Mouse (Mus musculus) liver, embryonic 14.5 days (tissue): ENCODE results near the gene Pip5k1b. TPM values are rescaled to one million over a fixed set of nuclear protein-coding genes. Genes with fewer than 3 reads are reported as not detected.

Experiments
- ATAC-seq: fragments of 200-750 bp; cut with Nextera tagmentation; 2 replicates; pipeline ENCODE4 v1.8.0; 2017; ENCODE audit warnings: moderate number of reproducible peaks, mild to moderate bottlenecking, moderate library complexity; ENCODE audit not compliant: insufficient read depth
- DNase-seq, 3 experiments: peaks; one replicate each; pipeline ENCODE4 v3.0.0-alpha.2; 2012 to 2013; ENCODE audit warnings: low read depth in 3 of 3, low spot score in 3 of 3
- H3K27ac ChIP-seq: fragments of 300-500 bp; sonication (generic); 2 replicates; pipeline ENCODE4 v1.5.1; 2014; ENCODE audit warnings: moderate library complexity, mild to moderate bottlenecking, control low read depth, inconsistent platforms
- H3K27me3 ChIP-seq: fragments of 300-500 bp; sonication (generic); 2 replicates; pipeline ENCODE4 v1.6.1; 2014; ENCODE audit warnings: mild to moderate bottlenecking, low read length, moderate library complexity; ENCODE audit not compliant: control insufficient read depth, insufficient read depth
- H3K36me3 ChIP-seq: fragments of 300-500 bp; sonication (generic); replicated peaks from 2 replicates; pipeline ENCODE4 v1.6.1; 2014; ENCODE audit warnings: low read depth; ENCODE audit not compliant: control insufficient read depth, insufficient read depth
- H3K4me1 ChIP-seq, 2 experiments: fragments of 200-500 bp in 1 of 2; fragments of 300-500 bp in 1 of 2; sonication (generic) in 1 of 2; replicated peaks; 2 replicates each; pipeline ENCODE4 v1.6.1; 2012 to 2014; ENCODE audit warnings: antibody characterized with exemption in 1 of 2, inconsistent platforms in 1 of 2, low read length in 1 of 2; ENCODE audit not compliant: control insufficient read depth in 2 of 2, insufficient read depth in 2 of 2
- H3K4me2 ChIP-seq: fragments of 300-500 bp; sonication (generic); 2 replicates; pipeline ENCODE4 v1.6.1; 2014; ENCODE audit warnings: low read depth, mild to moderate bottlenecking, control low read depth, moderate library complexity
- H3K4me3 ChIP-seq, 2 experiments: fragments of 200-500 bp in 1 of 2; fragments of 300-500 bp in 1 of 2; sonication (generic) in 1 of 2; 2 replicates each; pipeline ENCODE4 v1.5.1; 2012 to 2014; ENCODE audit warnings: low read depth in 2 of 2, low read length in 2 of 2, mild to moderate bottlenecking in 2 of 2, control low read depth in 1 of 2, inconsistent platforms in 1 of 2, moderate library complexity in 1 of 2; ENCODE audit not compliant: insufficient read depth in 1 of 2
- H3K9ac ChIP-seq: fragments of 300-500 bp; sonication (generic); replicated peaks from 2 replicates; pipeline ENCODE4 v1.6.1; 2014; ENCODE audit warnings: mild to moderate bottlenecking, control low read depth, moderate library complexity
- H3K9me3 ChIP-seq: fragments of 300-500 bp; sonication (generic); 2 replicates; pipeline ENCODE4 v1.6.1; 2016; ENCODE audit warnings: low read length, mixed read lengths; ENCODE audit not compliant: control insufficient read depth
- CTCF ChIP-seq: IDR thresholded peaks from 2 replicates; pipeline ENCODE4 v1.5.1; 2016; ENCODE audit warnings: antibody characterized with exemption, low read depth, control low read depth
- EP300 ChIP-seq: IDR thresholded peaks from 2 replicates; pipeline ENCODE4 v1.6.1; 2016; ENCODE audit warnings: antibody characterized with exemption, low read depth
- WGBS: fragments of 180-500 bp; shearing (Covaris S2); extraction: QIAGEN DNeasy Blood & Tissue Kit; methylation state at CpG from one replicate; pipeline ENCODE4 v1.1.7; 2014; ENCODE audit not compliant: insufficient replicate concordance; 5-methylcytosine and 5-hydroxymethylcytosine counted together
- polyA plus RNA-seq, 2 experiments: library from polyadenylated mRNA; depleted of rRNA in 1 of 2; stranded (reverse) in 1 of 2; unstranded in 1 of 2; fragments of >200 nt; fragmentation: Nextera tagmentation in 1 of 2; extraction: Ambion mirVana in 1 of 2; gene quantifications; 2 replicates each; pipeline versions ENCODE4 v1.2.1 to v1.2.3; 2012 to 2014

Pip5k1b gene
- polyA plus RNA-seq, 2 experiments, result 8.1 to 10.8 TPM

DNA sequence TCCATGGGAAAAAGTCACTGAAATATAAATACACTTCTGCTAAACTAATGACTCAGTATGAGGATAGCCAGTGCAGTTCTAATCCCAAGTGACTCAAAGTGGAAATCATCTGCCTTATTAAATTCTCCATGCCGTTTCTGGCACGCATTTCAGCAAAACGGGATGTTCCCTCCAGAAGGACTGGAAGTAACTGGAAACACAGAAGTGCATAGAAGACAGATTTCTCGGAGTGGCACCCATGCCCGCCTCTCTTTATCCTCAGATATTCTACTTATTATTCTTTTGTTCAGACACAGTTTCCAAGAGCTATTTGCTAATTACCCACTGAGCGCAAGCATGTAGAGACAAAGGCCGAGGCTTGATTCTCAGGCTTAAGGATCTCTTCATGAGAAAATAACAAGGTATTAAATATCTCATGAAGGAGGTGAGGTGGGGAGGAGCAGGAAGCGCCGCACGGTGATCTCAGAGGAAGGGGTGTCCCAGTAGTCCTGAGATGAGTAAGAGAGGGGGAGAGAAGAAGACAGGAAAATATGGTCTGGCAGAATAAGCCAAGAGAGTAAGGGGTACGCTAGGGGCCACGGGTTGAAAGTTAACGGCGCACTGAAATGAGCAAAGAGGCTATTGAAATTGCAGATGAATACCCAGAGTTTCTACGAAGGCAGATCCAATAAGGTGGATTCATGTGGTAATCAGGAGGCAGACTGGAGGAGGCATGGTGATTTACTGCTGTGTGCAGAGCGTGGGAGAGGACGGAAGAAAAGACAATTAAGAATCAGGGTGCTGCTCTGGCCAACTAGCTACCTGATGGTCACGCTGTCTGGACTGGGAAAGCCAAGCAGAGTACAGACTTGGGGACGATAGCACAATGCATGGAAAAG lies 183.7 kb downstream of the Pip5k1b start:
- DNase-seq, result no peak

DNA sequence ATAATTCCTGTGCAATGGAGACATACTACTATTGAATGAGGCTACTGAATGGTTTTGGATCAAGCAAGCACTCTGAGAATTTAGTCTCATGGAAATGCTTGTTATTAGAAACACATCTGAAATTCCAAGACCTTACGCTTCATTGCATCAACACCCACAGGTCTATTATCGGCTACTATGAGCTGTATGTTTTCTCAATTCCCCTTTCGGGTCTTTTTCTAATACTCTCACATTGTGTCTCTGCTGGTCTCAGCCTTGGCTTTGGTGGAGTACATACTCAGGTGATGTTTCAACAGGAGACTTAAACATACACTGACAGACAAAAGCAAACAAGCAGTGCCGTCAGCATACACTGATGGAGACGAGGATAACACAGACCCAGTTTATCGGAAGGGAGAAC lies 187.3 kb downstream of the Pip5k1b start:
- ATAC-seq, result no peak
- H3K27me3 ChIP-seq, result no peaks in the 10 kb centered on the region

More for the DNA sequence above, 183.7 kb downstream of the Pip5k1b start:
- no peak overlapping the region for H3K4me2 ChIP-seq
- no peaks in the 10 kb centered on the region for H3K27me3 ChIP-seq
- no peak overlapping the region for H3K27ac ChIP-seq
- no peaks in the 10 kb centered on the region for H3K9me3 ChIP-seq
- no peaks in the 10 kb centered on the region for H3K4me1 ChIP-seq
- no peak overlapping the region for H3K4me3 ChIP-seq
- WGBS, result 83% methylated on average over 19 of the region's 19 CpGs
- no peak for TF ChIP-seq EP300
- TF ChIP-seq CTCF, result no peak
- no peak overlapping the region for H3K9ac ChIP-seq
- no peaks in the 10 kb centered on the region for H3K36me3 ChIP-seq
- no peak for ATAC-seq

DNA sequence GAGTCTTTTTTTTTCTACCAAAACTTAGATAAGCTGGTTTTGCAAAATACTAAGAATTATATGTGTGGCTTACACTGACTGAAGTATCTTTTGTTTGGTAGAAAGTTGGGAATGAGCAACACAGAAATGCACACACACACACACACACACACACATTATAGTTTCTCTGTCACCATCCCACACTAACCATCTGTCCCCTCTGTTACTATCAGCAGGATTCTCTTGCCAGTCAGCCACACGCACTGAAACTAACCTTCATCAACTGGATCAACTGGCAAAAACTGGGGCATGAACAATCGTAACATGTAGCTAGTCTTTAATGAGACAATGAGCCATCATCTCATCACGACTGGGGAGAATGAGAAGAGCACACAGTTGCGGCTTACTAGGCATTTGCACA lies 187.9 kb downstream of the Pip5k1b start:
- Histone ChIP-seq H3K27me3 (no peaks in the 10 kb centered on the region), H3K4me1 (no peaks in the 10 kb centered on the region), H3K9me3 (no peaks in the 10 kb centered on the region), H3K4me2 (no peak overlapping the region), H3K27ac (no peak overlapping the region), H3K36me3 (no peaks in the 10 kb centered on the region), H3K9ac (no peak overlapping the region), H3K4me3 (no peak overlapping the region)
- DNase-seq (no peak), ATAC-seq (no peak)
- TF ChIP-seq EP300, result no peak
- no peak for TF ChIP-seq CTCF
- WGBS, result 73% methylated on average over 4 of the region's 4 CpGs

More for the DNA sequence above, 187.3 kb downstream of the Pip5k1b start:
- Histone ChIP-seq H3K27ac (no peak overlapping the region), H3K4me1 (no peaks in the 10 kb centered on the region), H3K36me3 (no peaks in the 10 kb centered on the region), H3K4me2 (no peak overlapping the region), H3K4me3 (no peak overlapping the region), H3K9ac (no peak overlapping the region), H3K9me3 (no peaks in the 10 kb centered on the region)
- no peak for DNase-seq
- TF ChIP-seq CTCF, result no peak
- TF ChIP-seq EP300, result no peak
- WGBS, result 74% methylated on average over 6 of the region's 6 CpGs

DNA sequence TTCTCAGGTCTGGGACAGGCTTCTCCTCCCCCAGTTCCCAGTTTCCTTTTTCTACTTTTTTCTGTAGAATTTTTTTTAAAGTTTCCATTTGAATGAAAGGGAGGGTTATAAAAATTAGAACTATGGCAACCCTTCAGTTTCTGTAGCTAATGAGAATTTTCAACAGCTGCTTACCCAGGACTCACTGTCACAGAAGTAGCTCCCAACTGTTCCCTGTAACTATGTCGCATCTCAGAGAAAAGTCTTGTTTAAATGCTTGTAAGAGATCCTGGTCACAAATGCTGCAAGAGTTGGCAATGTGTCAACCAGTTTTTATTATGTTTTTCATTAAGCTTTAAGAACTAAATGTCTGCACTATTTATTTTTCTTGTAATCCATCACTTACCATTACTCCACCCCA lies 188.9 kb downstream of the Pip5k1b start:
- TF ChIP-seq CTCF, result no peak
- TF ChIP-seq EP300, result no peak
- no peak overlapping the region for H3K9ac ChIP-seq
- H3K4me1 ChIP-seq, result no peaks in the 10 kb centered on the region
- H3K27me3 ChIP-seq, result no peaks in the 10 kb centered on the region
- ATAC-seq, result no peak
- no peak for DNase-seq
- H3K4me3 ChIP-seq, result no peak overlapping the region
- no peaks in the 10 kb centered on the region for H3K36me3 ChIP-seq
- H3K4me2 ChIP-seq, result no peak overlapping the region
- no peaks in the 10 kb centered on the region for H3K9me3 ChIP-seq
- no peak overlapping the region for H3K27ac ChIP-seq
- WGBS, result 82% methylated on average over 1 of the region's 1 CpGs

DNA sequence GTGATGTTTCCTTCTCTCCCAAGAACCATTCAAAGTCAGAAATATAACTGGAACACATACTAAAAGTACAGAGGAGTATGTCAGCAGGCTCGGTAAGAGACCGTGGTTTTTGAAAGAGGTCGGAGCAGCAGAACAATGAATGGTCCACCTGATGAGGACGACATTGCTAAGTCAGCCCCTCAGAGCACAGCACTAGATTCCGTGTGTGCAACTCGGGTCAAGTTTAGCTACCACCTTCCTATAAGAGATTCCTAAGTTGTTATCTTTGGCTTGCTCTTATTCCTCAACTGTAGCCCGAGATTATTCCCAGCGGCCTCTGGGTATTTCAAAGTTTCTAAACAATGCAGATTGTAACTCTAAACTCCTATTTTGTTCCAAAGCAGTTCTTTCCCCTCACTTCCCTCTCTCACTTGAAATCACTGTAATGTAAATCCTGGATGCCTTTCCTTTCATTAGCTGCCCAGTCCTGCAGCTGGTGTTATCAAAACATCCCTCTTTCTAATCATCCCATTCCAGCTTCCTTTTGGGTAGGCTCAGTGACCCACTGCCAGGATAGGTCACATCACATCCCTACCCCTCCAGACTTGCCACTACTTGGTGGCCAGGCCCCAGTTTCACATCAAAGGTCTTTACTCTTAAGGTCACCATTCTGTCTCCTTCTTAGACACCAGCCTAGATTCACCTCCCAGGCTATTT lies 192.9 kb downstream of the Pip5k1b start:
- WGBS, result 56% methylated on average over 8 of the region's 8 CpGs
- no peak overlapping the region for H3K27ac ChIP-seq
- H3K36me3 ChIP-seq, result no peaks in the 10 kb centered on the region
- no peak overlapping the region for H3K4me3 ChIP-seq
- no peak for TF ChIP-seq CTCF
- no peak for TF ChIP-seq EP300
- no peak for DNase-seq
- no peaks in the 10 kb centered on the region for H3K27me3 ChIP-seq
- ATAC-seq, result no peak
- H3K4me1 ChIP-seq, result no peaks in the 10 kb centered on the region
- no peak overlapping the region for H3K9ac ChIP-seq
- H3K4me2 ChIP-seq, result no peak overlapping the region
- H3K9me3 ChIP-seq, result no peaks in the 10 kb centered on the region
